ENCODE assay signal across 8 mouse cellular contexts in the genomic region with DNA sequence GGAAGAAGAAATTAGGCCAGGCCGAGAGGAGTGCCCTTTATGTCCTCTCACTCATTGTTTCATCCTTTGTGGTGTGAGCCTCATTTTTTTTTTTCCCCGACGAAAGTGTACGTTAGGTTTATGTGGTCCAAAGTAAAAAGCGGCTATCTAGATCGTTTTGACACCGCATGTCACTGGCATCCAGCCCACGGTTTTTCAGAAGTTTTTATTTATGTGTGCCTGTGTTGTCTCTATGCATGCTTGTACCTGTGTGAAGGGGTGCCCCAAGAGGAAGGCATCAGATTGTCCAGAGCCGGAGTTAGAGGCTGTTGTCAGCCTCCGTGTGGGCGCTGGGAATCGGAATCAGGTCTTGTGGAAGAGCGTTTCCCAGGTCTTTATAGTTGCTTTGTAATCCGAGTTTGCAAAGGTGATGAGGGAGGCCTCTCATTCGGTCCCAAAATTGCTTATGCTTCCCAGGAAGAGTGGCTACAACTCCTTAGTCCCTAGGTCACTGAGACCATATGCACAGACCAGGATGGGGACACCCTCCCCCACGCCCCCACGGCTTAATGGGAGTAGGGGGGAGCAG. TPM values are rescaled to one million over a fixed set of nuclear protein-coding genes. Genes with fewer than 3 reads are reported as not detected.
A peak's percentile ranks its signal among the peaks of the same experiment; 100 is the strongest.
DNase-seq lines count a peak whose midpoint lies in the region; ATAC-seq and TF ChIP-seq lines count a peak whose summit lies in the region.

No protein-coding gene starts in this region.

- H3K27ac ChIP-seq in hindbrain, postnatal 0 days, result peak overlapping the region; percentile 87
- peak overlapping the region; percentile 77 for H3K27ac ChIP-seq in midbrain, embryonic 16.5 days (ENCODE audit: low read length)

- no peak for ATAC-seq in hindbrain, postnatal 0 days
- ATAC-seq in midbrain, embryonic 16.5 days, result no peak

- WGBS in hindbrain, postnatal 0 days, result 7% methylated on average over 17 of the region's 17 CpGs
- 12% methylated on average over 17 of the region's 17 CpGs for WGBS in midbrain, embryonic 16.5 days

- H3K9me3 ChIP-seq in hindbrain, postnatal 0 days (ENCODE audit: low read length), result no peaks in the 10 kb centered on the region
- H3K9me3 ChIP-seq in midbrain, embryonic 16.5 days (replicated peaks; ENCODE audit: control insufficient read depth, low read length, poor library complexity, severe bottlenecking), result no peaks in the 10 kb centered on the region

- no peak for TF ChIP-seq CTCF in hindbrain, postnatal 0 days (IDR thresholded peaks at IDR 0.05; ENCODE audit: low read depth)

- DNase-seq in cerebellum, adult 18-20 months, result peak; percentile 18 to 32
- no peak for DNase-seq in cerebellum, adult 11 months
- DNase-seq in thymus, postnatal 14 days, result peak; percentile 22
- DNase-seq in thymus, postnatal 25 days, result no peak
- no peak for DNase-seq in hindbrain, postnatal 0 days (ENCODE audit: low spot score)
- no peak for DNase-seq in spleen, adult 12 weeks (ENCODE audit: low spot score)
- DNase-seq in kidney, adult 8-10 months, result no peak

- peak overlapping the region; percentile 65 for H3K4me2 ChIP-seq in hindbrain, postnatal 0 days (ENCODE audit: low read depth, low read length)
- peak overlapping the region; percentile 96 for H3K4me2 ChIP-seq in midbrain, embryonic 16.5 days (ENCODE audit: low read length)

- peak overlapping the region; percentile 94 for H3K9ac ChIP-seq in hindbrain, postnatal 0 days (replicated peaks; ENCODE audit: low read length)
- peak overlapping the region; percentile 91 for H3K9ac ChIP-seq in midbrain, embryonic 16.5 days (ENCODE audit: low read depth, low read length)

- H3K27me3 ChIP-seq in hindbrain, postnatal 0 days (ENCODE audit: insufficient read depth, low read length), result no peaks in the 10 kb centered on the region
- peaks cover 6% of the 10 kb centered on the region; the same call in 1 of the 2 replicates for H3K27me3 ChIP-seq in midbrain, embryonic 16.5 days (ENCODE audit: control insufficient read depth, insufficient read depth, low read depth, low read length)

- peak overlapping the region; percentile 95 for H3K4me3 ChIP-seq in hindbrain, postnatal 0 days (ENCODE audit: low read length)
- peak overlapping the region; percentile 93 for H3K4me3 ChIP-seq in midbrain, embryonic 16.5 days (ENCODE audit: low read depth, low read length)

- H3K36me3 ChIP-seq in hindbrain, postnatal 0 days (ENCODE audit: insufficient read depth, low read length), result peaks cover 16% of the 10 kb centered on the region
- peaks cover 5% of the 10 kb centered on the region for H3K36me3 ChIP-seq in midbrain, embryonic 16.5 days (ENCODE audit: control insufficient read depth, insufficient read depth, low read length)

- H3K4me1 ChIP-seq in hindbrain, postnatal 0 days (ENCODE audit: insufficient read depth, low read length), result peaks cover 13% of the 10 kb centered on the region
- peaks cover 14% of the 10 kb centered on the region for H3K4me1 ChIP-seq in midbrain, embryonic 16.5 days (ENCODE audit: control insufficient read depth, insufficient read depth, low read length)

RNA-seq across cellular contexts. Expression of a gene that starts 0.9 kb away (rescaled TPM):
- 79.0 and 86.6 TPM in 2 replicates for total RNA-seq in hindbrain, postnatal 0 days (2014; rRNA removed)
- 168 TPM in 2 replicates for polyA plus RNA-seq in hindbrain, postnatal 0 days (2015; fragmentation: Nextera tagmentation; extraction: Ambion mirVana)
- 161 and 170 TPM in 2 replicates for polyA plus RNA-seq in midbrain, embryonic 16.5 days (2015; fragmentation: Nextera tagmentation; extraction: Ambion mirVana)

RNA-seq across cellular contexts. Expression of a gene that starts 18.6 kb away (rescaled TPM):
- total RNA-seq in hindbrain, postnatal 0 days (2014; rRNA removed), result 9.1 and 12.1 TPM in 2 replicates
- polyA plus RNA-seq in hindbrain, postnatal 0 days (2015; fragmentation: Nextera tagmentation; extraction: Ambion mirVana), result 17.9 and 19.4 TPM in 2 replicates
- 10.6 and 12.8 TPM in 2 replicates for polyA plus RNA-seq in midbrain, embryonic 16.5 days (2015; fragmentation: Nextera tagmentation; extraction: Ambion mirVana)

Comparison
In these comparisons a context has a peak if more than half of its experiments do, and no peak if none do; other contexts are left out.
1. DNase-seq: peak in cerebellum, adult 18-20 months (2 of 2) and thymus, postnatal 14 days (single experiment); none in cerebellum, adult 11 months (single experiment), thymus, postnatal 25 days (single experiment), hindbrain, postnatal 0 days (single experiment), spleen, adult 12 weeks (single experiment) and kidney, adult 8-10 months (0 of 2).